In genomic region chr1:62803544-62803943, GRCm38 (mm10) we compare ENCODE assay signal across 16 mouse cellular contexts.
"Had no signal": no experiment of that assay in that cellular context is flagged by ENCODE, and none has a peak within 500 bp of the region (broad histone marks: within the 10 kb centered on the region; RNA-seq: fewer than 3 reads in every experiment).

No protein-coding gene starts in this region.

- H3K27me3 ChIP-seq: kidney, embryonic 15.5 days; limb, embryonic 12.5 days; limb, embryonic 15.5 days had no signal

- H3K27ac ChIP-seq: kidney, embryonic 15.5 days; limb, embryonic 12.5 days; limb, embryonic 15.5 days had no signal

- H3K36me3 ChIP-seq: kidney, embryonic 15.5 days; limb, embryonic 15.5 days had no signal

- H3K9ac ChIP-seq: kidney, embryonic 15.5 days; limb, embryonic 12.5 days; limb, embryonic 15.5 days had no signal

- H3K4me2 ChIP-seq: kidney, embryonic 15.5 days; limb, embryonic 12.5 days; limb, embryonic 15.5 days; midbrain, embryonic 11.5 days had no signal

- ATAC-seq: intestine, postnatal 0 days had no signal

- DNase-seq: kidney, adult 8-10 months; kidney, postnatal 10 days; kidney, postnatal 36 days; layer of hippocampus, adult 9-11 months; left cerebral cortex, postnatal 4 days; lung, adult 2 months; lung, postnatal 14 days; lung, postnatal 4 days; midbrain, embryonic 14.5 days; thymus, adult 18-20 months; thymus, postnatal 36 days had no signal

- H3K9me3 ChIP-seq: kidney, embryonic 15.5 days; limb, embryonic 12.5 days; limb, embryonic 15.5 days had no signal

- H3K4me3 ChIP-seq: kidney, embryonic 15.5 days; limb, embryonic 12.5 days; limb, embryonic 15.5 days had no signal
